7 mouse cellular contexts compared by ENCODE assay signal in the genomic region with DNA sequence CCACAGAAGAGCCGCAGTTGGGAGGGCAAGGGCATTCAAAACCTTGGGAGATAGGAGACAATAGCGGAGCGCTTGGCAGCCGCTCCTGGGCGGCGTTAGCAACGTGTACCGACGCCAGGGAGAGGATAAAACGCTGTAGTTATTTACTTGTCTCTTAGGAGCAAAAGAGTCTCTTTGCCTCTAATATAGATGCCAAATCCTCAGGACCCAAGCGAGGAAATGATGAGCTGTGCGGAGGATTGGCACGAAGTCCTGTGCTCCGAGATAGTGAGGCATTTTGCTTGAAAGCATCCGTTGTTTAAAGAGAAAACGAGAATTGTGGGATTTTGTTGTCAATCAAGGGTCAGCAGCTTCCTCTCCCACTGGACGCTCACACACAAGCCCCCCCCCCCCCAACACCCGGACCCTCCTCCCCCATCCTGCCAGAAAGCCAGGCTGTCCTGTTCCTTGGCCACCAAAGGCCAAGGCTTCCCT.
DNase-seq lines count a peak whose midpoint lies in the region; ATAC-seq and TF ChIP-seq lines count a peak whose summit lies in the region.

No protein-coding gene starts in this region.

- H3K4me1 ChIP-seq in hindbrain, embryonic 12.5 days, result peaks cover 34% of the 10 kb centered on the region
- H3K4me1 ChIP-seq in limb, embryonic 12.5 days (replicated peaks), result peaks cover 36% of the 10 kb centered on the region
- H3K4me1 ChIP-seq in stomach, postnatal 0 days (replicated peaks; ENCODE audit: control insufficient read depth, insufficient read depth), result no peaks in the 10 kb centered on the region

- H3K27me3 ChIP-seq in hindbrain, embryonic 12.5 days, result peaks cover 10% of the 10 kb centered on the region
- H3K27me3 ChIP-seq in limb, embryonic 12.5 days, result no peaks in the 10 kb centered on the region
- H3K27me3 ChIP-seq in stomach, postnatal 0 days (ENCODE audit: control insufficient read depth, insufficient read depth, low read length), result no peaks in the 10 kb centered on the region

- H3K4me2 ChIP-seq in hindbrain, embryonic 12.5 days (replicated peaks), result peak overlapping the region; percentile 52
- peak overlapping the region; percentile 39; the same call in 1 of the 2 replicates for H3K4me2 ChIP-seq in limb, embryonic 12.5 days
- peak overlapping the region; percentile 14; the same call in 1 of the 2 replicates for H3K4me2 ChIP-seq in stomach, postnatal 0 days (replicated peaks; ENCODE audit: low read depth)

- DNase-seq in brain, adult 2 months (ENCODE audit: low read depth, low spot score), result peak; percentile 58
- peak; percentile 62 for DNase-seq in brain, embryonic 18.5 days (ENCODE audit: low read depth, low spot score)
- no peak for DNase-seq in stomach, postnatal 0 days (ENCODE audit: low spot score)
- no peak for DNase-seq in adrenal gland, adult 8-10 months
- no peak for DNase-seq in adrenal gland, postnatal 4 days (ENCODE audit: low spot score in 2 of 2)

- H3K36me3 ChIP-seq in hindbrain, embryonic 12.5 days, result no peaks in the 10 kb centered on the region
- no peaks in the 10 kb centered on the region for H3K36me3 ChIP-seq in limb, embryonic 12.5 days
- no peaks in the 10 kb centered on the region for H3K36me3 ChIP-seq in stomach, postnatal 0 days (ENCODE audit: control insufficient read depth, insufficient read depth, low read length)

- TF ChIP-seq EP300 in stomach, postnatal 0 days (optimal IDR thresholded peaks at IDR 0.05), result no peak

- no peak for TF ChIP-seq CTCF in stomach, postnatal 0 days (IDR thresholded peaks at IDR 0.05; ENCODE audit: low read depth)

- ATAC-seq in hindbrain, embryonic 12.5 days (ENCODE audit: low FRiP score), result peak; percentile 66
- no peak for ATAC-seq in limb, embryonic 12.5 days (ENCODE audit: insufficient number of reproducible peaks, insufficient read depth, low FRiP score, low TSS enrichment, low read depth)
- ATAC-seq in stomach, postnatal 0 days (ENCODE audit: low FRiP score, low TSS enrichment), result no peak

- H3K9ac ChIP-seq in hindbrain, embryonic 12.5 days, result 0 out of 2 replicates have a peak overlapping the region, but pooled peaks have one; percentile 18
- H3K9ac ChIP-seq in limb, embryonic 12.5 days (replicated peaks), result no peak overlapping the region
- H3K9ac ChIP-seq in stomach, postnatal 0 days (ENCODE audit: low read length), result no peak overlapping the region

- no peak overlapping the region; the same call in 1 of the 2 replicates for H3K4me3 ChIP-seq in hindbrain, embryonic 12.5 days
- no peak overlapping the region for H3K4me3 ChIP-seq in limb, embryonic 12.5 days (replicated peaks)
- H3K4me3 ChIP-seq in stomach, postnatal 0 days (ENCODE audit: low read depth, low read length), result no peak overlapping the region

- H3K9me3 ChIP-seq in hindbrain, embryonic 12.5 days (replicated peaks), result no peaks in the 10 kb centered on the region
- H3K9me3 ChIP-seq in limb, embryonic 12.5 days, result no peaks in the 10 kb centered on the region
- H3K9me3 ChIP-seq in stomach, postnatal 0 days (ENCODE audit: control insufficient read depth, low read length), result no peaks in the 10 kb centered on the region

- peak overlapping the region; percentile 66 for H3K27ac ChIP-seq in hindbrain, embryonic 12.5 days
- peak overlapping the region; percentile 13; the same call in 1 of the 2 replicates for H3K27ac ChIP-seq in limb, embryonic 12.5 days
- H3K27ac ChIP-seq in stomach, postnatal 0 days (replicated peaks), result no peak overlapping the region

- WGBS in hindbrain, embryonic 12.5 days, result 31% methylated on average over 18 of the region's 18 CpGs
- WGBS in limb, embryonic 12.5 days, result 73% methylated on average over 18 of the region's 18 CpGs
- 44% methylated on average over 18 of the region's 18 CpGs for WGBS in stomach, postnatal 0 days

Comparison
In these comparisons a context has a peak if more than half of its experiments do, and no peak if none do; other contexts are left out.
1. DNase-seq: peak in brain, adult 2 months (single experiment) and brain, embryonic 18.5 days (single experiment); none in stomach, postnatal 0 days (single experiment), adrenal gland, adult 8-10 months (single experiment) and adrenal gland, postnatal 4 days (0 of 2).
2. Peak in every context shown above with its lines, with median percentiles within 50 percentile points of each other: H3K4me2 ChIP-seq.